Mouse (Mus musculus) kidney, adult 2 months (tissue): Measurements from ENCODE around the gene Thnsl2. TPM values are rescaled to one million over a fixed set of nuclear protein-coding genes. Genes with fewer than 3 reads are reported as not detected.

ENCODE experiments used
- DNase-seq: peaks from one replicate; pipeline ENCODE4 v3.0.0; 2021
- H3K27ac ChIP-seq: fragments of 200-500 bp; 2 replicates; pipeline ENCODE4 v1.5.1; 2012; ENCODE audit warnings: low read depth, low read length, control low read depth, inconsistent platforms; ENCODE audit not compliant: insufficient read depth
- H3K27me3 ChIP-seq: fragments of 200-500 bp; replicated peaks from 2 replicates; pipeline ENCODE4 v1.6.1; 2012; ENCODE audit warnings: mild to moderate bottlenecking, moderate library complexity, low read length, inconsistent platforms; ENCODE audit not compliant: control insufficient read depth, insufficient read depth
- H3K36me3 ChIP-seq: fragments of 200-500 bp; 2 replicates; pipeline ENCODE4 v1.6.1; 2012; ENCODE audit warnings: mild to moderate bottlenecking, moderate library complexity, low read length, inconsistent platforms; ENCODE audit not compliant: control insufficient read depth, insufficient read depth
- H3K4me1 ChIP-seq: fragments of 200-500 bp; 2 replicates; pipeline ENCODE4 v1.6.1; 2011; ENCODE audit warnings: low read length; ENCODE audit not compliant: control insufficient read depth, insufficient read depth
- H3K4me3 ChIP-seq: fragments of 200-500 bp; 2 replicates; pipeline ENCODE4 v1.5.1; 2011; ENCODE audit warnings: mild to moderate bottlenecking, low read depth, low read length, control low read depth; ENCODE audit not compliant: insufficient read depth
- CTCF ChIP-seq: fragments of 200-500 bp; conservative IDR thresholded peaks from 2 replicates; pipeline ENCODE4 v1.5.1; 2011; ENCODE audit warnings: low read depth, mild to moderate bottlenecking, control low read depth, low read length, moderate library complexity, mixed read lengths; ENCODE audit not compliant: insufficient read depth, insufficient read length
- POLR2A ChIP-seq: fragments of 200-500 bp; IDR thresholded peaks from one replicate; pipeline ENCODE4 v1.6.1; 2011; ENCODE audit warnings: low read depth, low read length, control low read depth
- WGBS: fragments of 180-500 bp; shearing (Covaris S2); methylation state at CpG from one replicate; pipeline ENCODE4 v1.1.7; 2018; 5-methylcytosine and 5-hydroxymethylcytosine counted together
- polyA plus RNA-seq: library from polyadenylated mRNA; depleted of rRNA; stranded (reverse); fragments of >200 nt; gene quantifications from 2 replicates; pipeline ENCODE4 v1.2.3, GENCODE M21; 2012

The Thnsl2 gene
- polyA plus RNA-seq, 1 experiment: 251 TPM

- TF ChIP-seq POLR2A: no peak
- TF ChIP-seq CTCF: no peak
- Histone ChIP-seq H3K4me3 (no peak overlapping the region), H3K27ac (no peak overlapping the region), H3K36me3 (no peaks in the 10 kb centered on the region), H3K27me3 (no peaks in the 10 kb centered on the region), H3K4me1 (peaks cover 15% of the 10 kb centered on the region; the same call in 1 of the 2 replicates)
- 65% methylated on average over 10 of the region's 10 CpGs for WGBS
- no peak for DNase-seq
Measured at GRCm38 (mm10) chr6:71151098-71151497, 6.9 kb upstream of the Thnsl2 start.

DNA sequence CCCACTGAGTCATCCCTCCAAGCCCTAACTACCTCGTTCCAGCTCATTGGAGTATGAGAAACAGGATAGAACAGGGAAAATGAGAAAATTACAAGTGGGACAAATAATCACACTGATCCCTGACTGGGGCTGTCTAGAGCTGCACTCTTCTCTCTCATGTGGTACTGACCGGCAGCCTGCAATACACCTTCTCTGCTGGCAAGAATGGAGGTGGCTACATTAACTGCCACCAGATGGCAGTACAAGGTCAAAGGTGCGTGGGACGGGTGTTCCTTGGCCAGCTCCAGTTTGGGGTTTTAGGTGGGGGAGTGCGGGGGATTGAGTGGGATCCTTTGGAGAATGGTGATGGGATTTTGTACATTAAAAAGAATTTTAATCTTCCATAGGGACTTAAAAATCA lies 5.3 kb upstream of the Thnsl2 start:
- WGBS: 8% methylated on average over 5 of the region's 5 CpGs
- peak; percentile 83 for DNase-seq
- no peaks in the 10 kb centered on the region for H3K27me3 ChIP-seq
- H3K4me3 ChIP-seq: no peak overlapping the region
- peak overlapping the region; percentile 67; the same call in 1 of the 2 replicates for H3K27ac ChIP-seq
- TF ChIP-seq CTCF (peak; percentile 89), POLR2A (no peak)
- no peaks in the 10 kb centered on the region for H3K36me3 ChIP-seq
- peaks cover 22% of the 10 kb centered on the region; the same call in 1 of the 2 replicates for H3K4me1 ChIP-seq

DNA sequence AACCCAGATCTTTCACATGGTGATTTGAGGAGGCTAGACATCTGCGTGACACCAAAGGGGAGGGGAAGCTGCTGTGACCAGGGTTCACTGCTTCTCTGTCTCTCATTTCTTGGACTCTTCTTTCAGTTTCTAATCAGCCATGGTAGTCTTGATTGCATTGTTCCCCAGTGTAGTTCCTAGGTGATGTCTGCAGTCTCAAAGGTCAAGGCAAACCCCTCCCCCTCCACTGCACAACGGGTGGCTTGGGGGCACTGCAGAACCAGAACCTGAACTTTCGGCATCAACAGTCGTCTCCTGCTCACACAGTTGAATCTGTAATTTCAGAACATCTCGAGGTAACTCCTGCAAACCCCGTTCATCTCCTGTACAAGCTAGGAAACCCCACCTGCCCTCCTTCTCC lies 4.1 kb upstream of the Thnsl2 start:
- Histone ChIP-seq H3K27ac (peak overlapping the region; percentile 67), H3K4me1 (peaks cover 24% of the 10 kb centered on the region; the same call in 1 of the 2 replicates), H3K4me3 (no peak overlapping the region), H3K27me3 (no peaks in the 10 kb centered on the region), H3K36me3 (no peaks in the 10 kb centered on the region)
- TF ChIP-seq POLR2A: no peak
- 47% methylated on average over 6 of the region's 6 CpGs for WGBS
- peak; percentile 73 for DNase-seq

DNA sequence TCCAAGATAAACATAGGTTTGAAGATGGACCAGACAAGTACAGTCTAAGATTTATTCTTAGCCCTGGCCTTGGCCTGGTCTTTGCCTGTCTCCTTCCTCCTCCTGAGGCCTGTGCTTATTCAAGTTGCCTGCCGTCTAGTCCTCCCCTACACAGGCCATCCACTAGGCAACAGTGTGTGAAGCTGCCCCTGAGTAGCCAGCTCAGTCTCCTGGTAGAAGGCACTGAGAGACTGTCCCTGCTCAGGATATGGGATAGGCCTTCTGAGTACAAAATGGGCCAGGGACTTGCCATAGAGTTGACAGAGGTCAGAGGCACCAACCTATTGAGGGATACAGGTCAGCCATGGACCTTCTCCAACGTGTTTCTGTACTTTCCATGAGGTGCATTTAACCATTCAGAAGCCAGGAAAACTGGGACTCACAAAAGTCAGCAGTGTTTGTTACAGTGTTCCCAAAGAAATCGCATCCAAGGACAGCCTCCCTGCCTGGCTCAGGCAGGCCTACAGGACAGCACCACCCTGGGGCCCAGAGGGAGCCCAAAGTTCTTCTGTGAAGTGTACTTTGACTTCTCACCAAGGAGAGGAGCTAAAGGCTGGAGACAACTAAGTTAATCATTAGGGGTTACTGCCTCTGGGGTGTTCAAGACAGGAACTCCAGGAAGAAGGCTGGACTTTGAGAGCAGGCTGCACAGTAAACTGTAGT lies 1.2 kb upstream of the Thnsl2 start:
- H3K27ac ChIP-seq: peak overlapping the region; percentile 96
- 47% methylated on average over 3 of the region's 3 CpGs for WGBS

DNA sequence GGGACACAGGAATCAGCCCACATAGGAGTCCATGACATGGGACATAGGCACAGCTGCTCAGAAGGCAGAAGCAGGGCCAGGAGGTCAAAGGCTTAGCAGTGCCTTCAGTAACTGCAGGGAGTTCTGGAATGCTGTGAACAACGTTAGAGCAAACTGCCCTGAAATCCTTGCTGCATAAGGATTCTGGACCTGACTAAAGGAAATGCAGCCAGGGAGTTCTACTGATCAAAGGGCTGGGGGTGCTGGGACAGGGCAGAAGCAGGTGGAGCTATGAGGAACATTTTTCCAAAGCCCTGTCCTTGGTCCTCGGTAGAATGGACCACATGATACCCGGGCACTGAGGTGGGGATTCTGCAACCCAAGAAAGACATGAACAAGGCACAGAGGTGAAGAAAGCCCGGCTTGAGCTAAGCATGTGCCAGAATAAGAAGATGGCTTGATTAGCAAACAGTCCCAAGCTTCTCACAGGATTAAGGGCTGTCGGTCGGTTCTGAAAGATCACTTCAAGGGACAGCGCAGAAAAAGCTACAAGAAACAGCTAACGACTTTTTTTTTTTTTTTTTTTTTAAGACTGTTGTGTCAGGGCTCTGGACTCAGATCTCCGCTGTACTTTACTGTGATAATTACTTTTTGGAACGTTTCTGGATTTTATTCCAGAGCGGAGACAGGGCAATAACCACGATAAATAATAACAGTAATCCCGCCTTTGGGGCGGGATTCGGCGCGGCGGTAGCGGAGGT lies 915 bp downstream of the Thnsl2 start:
- H3K27ac ChIP-seq: peak overlapping the region; percentile 96
- H3K4me1 ChIP-seq: peaks cover 26% of the 10 kb centered on the region
- peak overlapping the region; percentile 65 for H3K4me3 ChIP-seq
- DNase-seq: peak; percentile 53
- no peaks in the 10 kb centered on the region for H3K27me3 ChIP-seq
- no peaks in the 10 kb centered on the region for H3K36me3 ChIP-seq
- TF ChIP-seq POLR2A: no peak
- no peak for TF ChIP-seq CTCF
- under 1% methylated on average over 19 of the region's 19 CpGs for WGBS

More for the DNA sequence above, 1.2 kb upstream of the Thnsl2 start:
- Histone ChIP-seq H3K4me1 (peaks cover 34% of the 10 kb centered on the region), H3K36me3 (no peaks in the 10 kb centered on the region), H3K4me3 (no peak overlapping the region), H3K27me3 (no peaks in the 10 kb centered on the region)
- peak; percentile 86 for DNase-seq
- no peak for TF ChIP-seq CTCF
- TF ChIP-seq POLR2A: no peak

GRCm38 (mm10) chr6:71135031-71135430 lies 9.2 kb downstream of the Thnsl2 start:
- WGBS: 77% methylated on average over 3 of the region's 3 CpGs
- Histone ChIP-seq H3K36me3 (peaks cover 2% of the 10 kb centered on the region; the same call in 1 of the 2 replicates), H3K27me3 (no peaks in the 10 kb centered on the region), H3K4me1 (peaks cover 16% of the 10 kb centered on the region), H3K4me3 (no peak overlapping the region), H3K27ac (no peak overlapping the region)
- no peak for DNase-seq
- TF ChIP-seq POLR2A (no peak), CTCF (no peak)

DNA sequence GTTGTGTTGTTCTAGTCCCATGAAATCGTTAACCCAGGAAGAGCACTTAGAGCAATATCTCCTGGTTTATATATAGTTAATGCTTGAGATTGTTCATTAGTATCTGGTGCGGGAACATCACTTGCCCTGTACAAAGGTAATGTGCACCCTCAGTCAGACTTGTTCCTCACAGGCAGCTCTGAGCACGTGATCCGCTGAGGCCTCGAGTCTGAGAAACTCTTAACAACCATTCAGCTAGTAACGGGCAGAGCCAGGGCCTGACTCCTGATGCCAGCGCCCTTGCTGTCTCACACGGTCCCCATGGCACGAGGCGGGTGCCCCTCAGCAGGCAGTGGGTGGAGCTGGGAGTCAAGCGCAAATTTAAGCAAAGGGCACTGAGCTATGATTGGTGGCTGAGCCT lies 10.7 kb downstream of the Thnsl2 start:
- TF ChIP-seq POLR2A: no peak
- no peak for TF ChIP-seq CTCF
- Histone ChIP-seq H3K27ac (no peak overlapping the region), H3K36me3 (peaks cover 2% of the 10 kb centered on the region; the same call in 1 of the 2 replicates), H3K4me1 (peaks cover 16% of the 10 kb centered on the region), H3K27me3 (no peaks in the 10 kb centered on the region), H3K4me3 (no peak overlapping the region)
- 58% methylated on average over 11 of the region's 11 CpGs for WGBS
- peak; percentile 55 for DNase-seq
